Mouse (Mus musculus): Measurements from ENCODE around the gene Cdkn1c.

GRCm38 (mm10) chr7:143417875-143418274, 43.0 kb downstream of the Cdkn1c start:
- TF ChIP-seq CTCF (IDR thresholded peaks at IDR 0.05; ENCODE audit: low read depth) = no peak
- no peak for TF ChIP-seq EP300 (IDR thresholded peaks at IDR 0.05; ENCODE audit: low read depth)
